Mouse (Mus musculus) olfactory bulb, adult 2 months (tissue): Measurements from ENCODE around the gene Rnf167.

Source experiments
- CTCF ChIP-seq: fragments of 200-500 bp; IDR thresholded peaks from 2 replicates; pipeline ENCODE4 v1.5.1; 2012; ENCODE audit warnings: low read depth, mild to moderate bottlenecking, low read length, moderate library complexity; ENCODE audit not compliant: insufficient read depth
- POLR2A ChIP-seq: fragments of 200-500 bp; IDR thresholded peaks from 2 replicates; pipeline ENCODE4 v1.6.1; 2012; ENCODE audit warnings: mild to moderate bottlenecking, low read depth, low read length, moderate library complexity; ENCODE audit not compliant: insufficient read depth

- TF ChIP-seq CTCF (no peak), POLR2A (no peak)
Observed at GRCm38 (mm10) chr11:70643051-70643450, 4.0 kb upstream of the Rnf167 start.
